Mouse (Mus musculus): ENCODE results near the gene Casp7.

GRCm38 (mm10) chr19:56385546-56385945 is 11.4 kb upstream of the Casp7 start:
- TF ChIP-seq CTCF (conservative IDR thresholded peaks at IDR 0.05; ENCODE audit: insufficient read depth, insufficient read length, low read depth, low read length) (no peak), POLR2A (IDR thresholded peaks at IDR 0.05; ENCODE audit: low read depth, low read length) (no peak)
